Mouse (Mus musculus): ENCODE measurements around the gene Zfp366. TPM values are rescaled to one million over a fixed set of nuclear protein-coding genes. Genes with fewer than 3 reads are reported as not detected.
"Not testable (repeated sequence)": the region's sequence is repeated elsewhere in the genome, so short reads cannot be mapped to it uniquely, and the experiment has no call there.

Zfp366 gene
- under 1 TPM in 1 of 3 experiments, not detected in 2; 0.20 TPM for polyA plus RNA-seq (2017; shearing (Covaris generic))

- ATAC-seq = no peak
Measured at GRCm38 (mm10) chr13:99184155-99184886, at the start of gene Zfp366. Zfp366 (plus strand) TSS chr13:99184823.

DNA sequence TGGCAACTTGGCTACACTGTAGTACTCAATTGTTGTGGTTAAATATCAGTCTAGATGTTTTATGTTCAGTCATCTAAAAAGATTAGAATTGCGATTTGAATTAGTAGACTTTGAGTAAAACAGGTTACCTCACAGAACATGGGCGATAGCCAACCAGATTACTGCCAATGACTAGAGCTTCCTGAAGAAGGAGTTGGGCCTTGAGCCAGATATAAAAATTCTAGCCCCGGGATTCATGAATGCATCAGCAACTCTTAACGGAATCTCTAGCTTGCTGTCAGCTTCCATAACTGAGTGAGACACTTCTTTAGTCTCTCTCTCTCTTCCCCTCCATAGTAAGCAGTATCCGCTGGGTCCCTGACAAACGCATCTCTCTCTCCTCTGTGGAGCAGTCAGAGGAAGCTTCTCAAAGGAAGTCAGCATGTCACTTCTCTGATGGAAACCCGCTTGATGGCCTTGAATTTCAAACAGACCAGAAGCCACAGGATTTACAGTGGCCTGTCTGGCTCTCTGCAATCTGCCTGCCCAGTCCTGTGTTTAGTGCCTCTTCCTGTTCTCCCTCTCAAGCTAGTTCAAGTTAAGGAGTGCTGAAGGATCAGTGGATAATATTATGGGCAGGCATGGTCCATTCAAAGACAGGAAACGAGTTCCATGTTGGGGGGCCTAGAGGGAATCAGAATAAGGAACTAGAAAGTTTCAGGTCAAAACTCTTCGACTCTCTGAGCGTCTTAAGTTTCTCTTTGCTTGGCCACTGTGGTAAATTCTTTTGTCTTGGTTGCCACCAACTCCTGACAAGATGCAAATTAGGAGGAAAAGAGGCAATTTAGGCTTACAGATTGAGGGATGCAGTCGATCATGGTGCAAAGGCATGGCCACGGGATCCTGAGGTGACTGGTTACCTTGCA, 46.0 kb upstream of the Zfp366 start:
- no peak for ATAC-seq

- no peak for ATAC-seq
Measured at GRCm38 (mm10) chr13:99146355-99146871, 38.2 kb upstream of the Zfp366 start.

- no peak for ATAC-seq
Measured at GRCm38 (mm10) chr13:99147645-99148111, 36.9 kb upstream of the Zfp366 start.

DNA sequence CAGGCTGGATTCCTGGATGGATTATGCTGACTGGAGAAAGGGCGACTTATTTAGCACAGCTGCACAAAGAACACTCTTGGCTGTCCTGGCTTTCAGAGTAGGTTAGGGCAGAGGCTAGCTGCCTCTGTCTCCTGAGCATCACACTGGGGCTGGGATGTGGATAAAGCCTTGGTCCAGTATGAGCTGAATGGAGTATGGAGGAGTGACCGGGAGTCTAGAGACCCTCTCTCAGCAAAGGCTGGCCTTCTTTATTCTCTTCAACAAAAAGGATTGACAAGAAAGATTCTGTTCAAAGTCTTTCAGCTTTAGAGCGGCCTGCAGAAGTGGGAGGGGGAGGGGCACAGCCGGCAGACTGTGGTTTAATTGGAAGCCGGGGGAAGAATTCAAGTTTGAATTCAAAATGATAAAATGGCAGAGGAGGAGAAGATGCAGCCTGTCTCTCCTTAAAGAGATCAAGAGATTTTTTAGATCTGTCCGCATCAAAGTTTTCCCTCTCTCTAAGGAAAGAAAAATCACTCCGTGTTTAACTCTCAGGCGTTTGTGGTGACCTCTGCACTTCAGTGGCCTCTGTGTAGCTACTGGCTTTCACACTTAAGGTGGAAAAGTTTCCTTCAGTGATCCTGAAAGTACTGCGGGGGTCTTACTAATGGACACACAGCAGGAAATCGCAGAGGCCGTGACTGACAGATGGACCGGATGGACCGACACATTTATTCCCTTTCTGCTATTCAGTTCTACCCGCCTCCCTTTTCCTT, 34.9 kb upstream of the Zfp366 start:
- ATAC-seq = no peak

DNA sequence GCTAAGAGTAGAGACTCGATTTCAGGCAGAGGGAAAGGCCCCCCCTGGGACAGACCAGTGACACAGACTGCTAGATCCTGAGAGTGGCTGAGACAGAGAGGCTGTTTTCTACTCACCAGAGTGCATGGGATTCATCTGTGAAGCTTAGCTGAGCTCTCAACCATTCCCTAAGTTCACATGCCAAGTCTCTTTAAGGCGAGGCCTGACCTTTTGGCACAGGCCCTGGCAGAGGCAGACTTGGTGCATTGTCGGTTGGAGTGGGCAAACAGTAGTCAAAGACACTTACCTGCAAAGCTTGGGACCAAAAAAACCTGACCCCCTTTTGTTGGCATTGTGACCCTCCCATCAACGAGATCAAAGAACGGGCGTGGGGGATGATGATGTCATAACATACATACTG, 34.0 kb upstream of the Zfp366 start:
- ATAC-seq = no peak

DNA sequence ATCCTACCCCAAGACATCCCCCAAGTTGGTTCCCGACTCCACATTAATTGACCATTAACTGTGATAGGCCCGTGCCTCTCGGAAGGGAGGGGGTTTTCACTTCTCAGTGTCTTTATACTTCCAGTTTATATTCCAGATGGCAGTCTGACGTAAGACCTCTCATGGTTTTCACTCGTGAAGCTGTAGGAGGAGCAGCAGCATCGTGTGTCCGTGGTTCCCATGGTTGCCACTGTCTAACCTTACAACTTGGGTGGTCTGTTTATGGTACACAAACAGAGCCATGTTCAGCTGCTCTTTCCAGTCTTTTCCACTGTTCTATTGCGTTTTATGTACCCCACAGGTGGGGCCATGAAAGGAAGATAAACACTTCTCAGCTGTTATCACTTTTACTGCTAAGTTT, 33.5 kb upstream of the Zfp366 start:
- ATAC-seq = no peak

DNA sequence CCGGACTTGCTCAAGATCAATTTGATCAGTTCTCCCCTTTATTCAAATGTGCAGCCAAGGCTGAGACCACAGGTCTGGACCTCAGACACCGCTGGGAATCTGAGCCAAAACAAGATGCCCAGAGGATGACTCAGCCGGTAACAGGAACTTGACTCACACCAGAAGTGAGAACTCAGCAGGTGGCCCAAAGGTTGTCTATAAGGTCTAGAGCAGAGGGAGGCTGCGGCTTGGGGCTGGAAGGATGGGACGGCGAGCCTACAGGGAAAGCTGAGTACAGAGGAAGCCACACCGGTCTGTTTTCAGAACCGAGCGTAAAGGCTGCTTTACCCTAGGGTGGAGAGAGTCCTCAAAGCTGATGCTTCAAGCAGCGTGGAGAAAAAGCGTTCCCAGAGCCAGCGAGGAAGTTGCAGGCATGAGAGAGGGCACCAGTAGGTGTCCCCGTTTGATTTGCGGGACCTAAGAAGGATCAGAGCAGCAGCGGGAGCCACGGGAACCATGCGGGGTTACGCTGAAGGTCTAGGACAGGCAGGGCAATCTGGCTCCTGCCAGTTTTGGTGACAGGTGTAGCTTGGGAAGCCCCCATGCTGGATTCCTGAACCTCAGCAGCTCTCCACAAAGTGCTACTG, 32.2 kb upstream of the Zfp366 start:
- ATAC-seq = no peak

DNA sequence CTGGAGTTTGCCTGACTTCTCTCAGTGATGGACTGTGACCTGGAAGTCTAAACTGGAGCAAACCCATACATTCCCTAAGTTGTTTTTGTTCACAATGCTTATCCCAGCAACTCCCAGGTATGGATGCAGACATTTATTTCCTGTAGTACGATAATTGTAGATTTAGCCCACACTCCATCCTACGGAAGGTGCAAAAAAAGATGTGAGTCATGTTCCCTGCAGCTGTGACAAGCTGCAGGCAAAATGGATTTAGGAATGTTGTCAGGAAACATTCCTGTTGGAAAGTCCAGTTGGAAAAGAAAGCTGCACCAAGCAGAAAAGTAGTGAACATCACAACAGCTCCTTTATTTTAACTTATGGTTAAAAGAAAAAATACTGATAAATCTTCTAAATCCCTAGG, 26.9 kb upstream of the Zfp366 start:
- no peak for ATAC-seq

DNA sequence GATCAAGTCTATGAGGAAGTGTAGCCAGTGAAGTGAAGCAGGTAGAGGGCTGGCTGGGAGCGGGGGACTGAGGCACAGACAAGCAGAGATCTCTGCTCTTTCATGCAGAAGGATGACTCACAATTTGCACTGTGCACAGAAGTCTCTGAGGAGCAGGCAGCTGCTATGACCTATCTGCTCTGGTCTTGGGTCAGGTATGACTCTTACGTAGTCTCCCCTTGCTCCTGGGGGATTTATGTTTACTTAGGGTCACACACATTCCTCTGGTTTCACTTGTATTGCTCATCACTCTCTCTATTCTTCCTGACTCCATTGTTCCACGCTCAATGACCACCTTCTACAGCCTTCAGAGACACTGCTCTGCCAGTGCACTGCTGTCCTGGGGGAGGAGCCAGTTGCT, 25.9 kb upstream of the Zfp366 start:
- no peak for ATAC-seq

- ATAC-seq = no peak
Measured at GRCm38 (mm10) chr13:99163071-99163470, 21.6 kb upstream of the Zfp366 start.

- ATAC-seq = no peak
Measured at GRCm38 (mm10) chr13:99163521-99164359, 20.9 kb upstream of the Zfp366 start.

DNA sequence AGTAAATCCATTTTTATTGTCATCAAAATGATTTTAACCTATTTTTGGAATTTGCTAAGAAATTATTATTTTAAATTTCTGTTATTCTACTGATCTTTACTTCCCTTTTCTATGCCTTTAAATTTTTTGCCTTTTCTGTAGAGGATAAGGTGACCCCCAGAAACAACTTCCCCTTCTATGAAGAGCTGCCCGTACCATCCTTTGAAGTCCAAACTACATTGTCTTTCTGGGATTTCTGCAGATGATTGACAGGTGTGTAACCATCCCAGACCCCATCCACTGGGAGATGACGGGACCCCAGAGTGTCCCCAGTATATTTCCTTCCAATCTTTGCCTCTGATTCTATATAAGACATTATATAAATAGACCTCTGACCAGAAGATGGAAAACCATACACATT, 20.3 kb upstream of the Zfp366 start:
- no peak for ATAC-seq

DNA sequence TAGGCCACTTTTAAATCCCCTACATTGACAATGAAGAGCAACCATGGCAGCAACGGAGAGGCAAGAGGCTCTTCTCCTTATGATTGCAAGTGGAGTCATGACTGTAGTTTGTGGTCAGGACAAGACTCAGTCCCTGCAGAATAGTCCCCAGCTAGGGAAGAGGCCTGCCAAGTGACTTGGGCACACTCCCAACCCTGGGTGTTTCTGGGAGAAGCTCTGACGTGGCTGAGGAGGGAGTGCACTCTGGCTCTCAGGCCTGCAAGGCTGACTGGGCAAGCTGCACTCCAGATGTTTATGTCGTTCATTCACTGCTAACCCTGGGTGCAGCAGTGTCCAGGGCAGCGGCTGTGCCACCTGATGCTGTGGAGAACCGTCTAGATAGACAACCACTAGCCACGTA, 15.2 kb upstream of the Zfp366 start:
- no peak for ATAC-seq

- no peak for ATAC-seq
Measured at GRCm38 (mm10) chr13:99170337-99170736, 14.3 kb upstream of the Zfp366 start.

GRCm38 (mm10) chr13:99173849-99174248, 10.8 kb upstream of the Zfp366 start:
- no peak for ATAC-seq

DNA sequence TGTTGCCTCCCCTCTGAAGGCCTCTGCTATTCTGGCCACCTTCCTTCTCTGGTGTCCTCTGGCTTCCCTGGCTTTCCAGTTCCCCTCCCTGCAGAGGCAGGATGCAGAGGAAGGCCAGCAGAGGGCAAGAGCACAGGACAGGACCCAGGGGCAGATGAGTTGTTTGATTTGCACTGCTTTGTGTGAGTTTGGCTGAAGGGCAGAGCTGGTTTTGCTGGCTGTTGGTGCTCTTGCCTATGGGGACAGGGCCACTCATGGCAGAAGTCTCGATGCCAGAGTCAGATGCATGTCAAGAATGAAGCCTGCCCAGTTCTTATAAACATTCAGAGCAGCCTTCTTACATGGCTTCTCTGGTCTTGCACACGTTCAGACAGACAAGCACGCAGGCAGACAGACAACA, 1.8 kb upstream of the Zfp366 start:
- ATAC-seq = not testable (repeated sequence)

GRCm38 (mm10) chr13:99183257-99183895, 1.2 kb upstream of the Zfp366 start:
- no peak for ATAC-seq

GRCm38 (mm10) chr13:99185573-99185972, 950 bp downstream of the Zfp366 start:
- ATAC-seq = no peak

DNA sequence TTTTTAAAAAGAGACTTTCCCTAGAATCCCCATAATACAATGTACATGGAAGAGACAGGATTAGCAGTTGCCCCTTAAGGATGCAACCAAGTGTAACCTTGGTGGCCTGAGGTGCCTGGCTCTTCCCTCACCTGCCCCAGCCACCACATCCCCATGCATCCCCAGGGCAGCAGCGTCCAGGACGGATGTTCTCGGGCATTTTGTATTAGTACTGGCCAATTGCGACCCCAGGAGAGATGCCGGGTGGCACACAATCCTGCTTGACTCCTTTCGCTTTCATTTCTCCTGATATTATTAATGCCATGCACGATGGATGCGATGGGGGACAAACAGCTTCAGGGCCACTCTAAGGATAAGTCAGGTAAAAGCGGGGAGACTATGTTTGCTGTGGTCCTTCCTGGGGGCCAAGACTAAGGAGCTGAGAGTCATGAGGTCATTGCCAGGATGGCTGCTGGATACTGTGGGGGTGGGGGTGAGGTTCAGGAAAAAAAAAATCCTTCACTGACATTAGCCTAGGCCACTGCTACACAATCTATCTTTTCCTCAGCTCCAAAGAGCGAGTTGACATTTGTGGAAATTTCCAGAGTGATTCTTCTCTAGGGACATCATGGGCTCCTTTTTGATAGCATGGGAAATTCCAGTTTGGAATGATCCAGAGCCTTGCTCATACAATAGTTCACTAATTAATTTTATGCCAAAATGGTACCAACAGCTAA, 1.7 kb downstream of the Zfp366 start:
- no peak for ATAC-seq
